Mouse (Mus musculus) hindbrain, embryonic 14.5 days (tissue): ENCODE results near the gene Adamts13. TPM values are rescaled to one million over a fixed set of nuclear protein-coding genes. Genes with fewer than 3 reads are reported as not detected.

Experiments
- ATAC-seq: fragments of 200-750 bp; cut with Nextera tagmentation; 2 replicates; pipeline ENCODE4 v1.8.0; 2017; ENCODE audit warnings: moderate number of reproducible peaks, mild to moderate bottlenecking, moderate TSS enrichment, moderate library complexity; ENCODE audit not compliant: low FRiP score
- DNase-seq: peaks from one replicate; pipeline ENCODE4 v3.0.0-alpha.2; 2015; ENCODE audit warnings: low spot score
- H3K27ac ChIP-seq: fragments of 300-500 bp; sonication (generic); 2 replicates; pipeline ENCODE4 v1.5.1; 2014; ENCODE audit warnings: mild to moderate bottlenecking, moderate library complexity
- H3K27me3 ChIP-seq: fragments of 300-500 bp; sonication (generic); 2 replicates; pipeline ENCODE4 v1.6.1; 2014; ENCODE audit warnings: mild to moderate bottlenecking, low read length, mixed read lengths; ENCODE audit not compliant: control insufficient read depth, insufficient read depth
- H3K36me3 ChIP-seq: fragments of 300-500 bp; sonication (generic); replicated peaks from 2 replicates; pipeline ENCODE4 v1.6.1; 2014; ENCODE audit not compliant: control insufficient read depth, insufficient read depth
- H3K4me1 ChIP-seq: fragments of 300-500 bp; sonication (generic); replicated peaks from 2 replicates; pipeline ENCODE4 v1.6.1; 2014; ENCODE audit warnings: antibody characterized with exemption, low read length, mixed read lengths; ENCODE audit not compliant: control insufficient read depth, insufficient read depth
- H3K4me2 ChIP-seq: fragments of 300-500 bp; sonication (generic); replicated peaks from 2 replicates; pipeline ENCODE4 v1.6.1; 2014; ENCODE audit warnings: mild to moderate bottlenecking, moderate library complexity
- H3K4me3 ChIP-seq: fragments of 300-500 bp; sonication (generic); replicated peaks from 2 replicates; pipeline ENCODE4 v1.5.1; 2014; ENCODE audit warnings: mild to moderate bottlenecking, low read length
- H3K9ac ChIP-seq: fragments of 300-500 bp; sonication (generic); 2 replicates; pipeline ENCODE4 v1.6.1; 2014
- H3K9me3 ChIP-seq: fragments of 300-500 bp; sonication (generic); 2 replicates; pipeline ENCODE4 v1.6.1; 2016; ENCODE audit warnings: low read length; ENCODE audit not compliant: control insufficient read depth
- WGBS: fragments of 180-500 bp; shearing (Covaris S2); extraction: QIAGEN DNeasy Blood & Tissue Kit; methylation state at CpG from one replicate; pipeline ENCODE4 v1.1.7; 2014; 5-methylcytosine and 5-hydroxymethylcytosine counted together
- polyA plus RNA-seq: library from polyadenylated mRNA; unstranded; fragments of >200 nt; fragmentation: Nextera tagmentation; extraction: Ambion mirVana; gene quantifications from 2 replicates; pipeline ENCODE4 v1.2.1, GENCODE M21; 2014

Gene Adamts13
- polyA plus RNA-seq, 1 experiment from 2014 or later: 0.11 TPM

DNA sequence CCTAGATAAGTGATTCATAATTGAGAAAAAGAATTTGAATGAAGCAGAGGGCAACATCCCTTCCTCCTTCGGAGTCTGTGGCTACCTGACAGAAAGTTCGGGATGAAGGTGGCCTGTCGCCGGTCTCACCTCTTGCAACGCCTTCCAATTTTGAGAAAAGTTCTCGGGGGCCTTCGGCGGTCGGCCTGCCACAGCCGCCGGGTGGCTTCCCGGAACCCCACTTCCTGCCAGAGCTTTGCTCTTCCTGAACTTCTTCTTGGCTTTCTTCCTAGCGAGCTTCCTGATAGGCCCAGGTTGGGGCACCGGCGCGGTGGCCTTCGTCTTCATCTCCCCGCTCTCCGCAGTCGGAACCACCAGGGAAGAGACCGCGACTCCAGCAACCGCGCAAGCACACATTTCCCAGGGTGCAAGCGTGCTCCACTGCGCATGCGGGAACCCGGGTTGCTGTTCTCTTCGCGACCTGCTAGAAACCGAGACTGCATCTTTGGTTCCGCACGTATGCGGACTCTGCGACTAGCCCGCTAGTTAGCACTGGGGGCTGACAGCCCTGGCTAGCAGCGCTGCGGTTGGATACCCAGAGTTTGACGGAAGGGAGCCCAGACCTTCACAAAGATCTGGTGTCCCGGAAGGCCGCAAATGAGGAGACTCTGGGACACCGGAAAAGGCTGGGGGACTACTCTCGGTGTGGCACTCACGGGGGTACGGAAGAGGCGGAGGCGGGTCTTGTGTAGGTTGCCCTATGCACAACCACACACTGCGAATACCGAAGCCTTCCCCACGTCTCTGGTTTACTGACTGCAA lies 9.1 kb upstream of the Adamts13 start, which contains the start of gene Rexo4:
TSS of gene Rexo4 (minus strand) at position 464 of the 801 bp plus-strand sequence.
- H3K27me3 ChIP-seq: no peaks in the 10 kb centered on the region
- peaks cover 16% of the 10 kb centered on the region for H3K4me1 ChIP-seq
- H3K36me3 ChIP-seq: peaks cover 21% of the 10 kb centered on the region
- H3K9ac ChIP-seq: peak within 1 kb of the TSS; percentile 93
- H3K9me3 ChIP-seq: no peaks in the 10 kb centered on the region
- DNase-seq (peak; percentile 98), ATAC-seq (peak; percentile 98)
- WGBS: under 1% methylated on average over 50 of the region's 50 CpGs
- H3K4me3 ChIP-seq: peak within 1 kb of the TSS; percentile 84
- peak within 1 kb of the TSS; percentile 95 for H3K4me2 ChIP-seq
- peak within 1 kb of the TSS; percentile 96 for H3K27ac ChIP-seq

DNA sequence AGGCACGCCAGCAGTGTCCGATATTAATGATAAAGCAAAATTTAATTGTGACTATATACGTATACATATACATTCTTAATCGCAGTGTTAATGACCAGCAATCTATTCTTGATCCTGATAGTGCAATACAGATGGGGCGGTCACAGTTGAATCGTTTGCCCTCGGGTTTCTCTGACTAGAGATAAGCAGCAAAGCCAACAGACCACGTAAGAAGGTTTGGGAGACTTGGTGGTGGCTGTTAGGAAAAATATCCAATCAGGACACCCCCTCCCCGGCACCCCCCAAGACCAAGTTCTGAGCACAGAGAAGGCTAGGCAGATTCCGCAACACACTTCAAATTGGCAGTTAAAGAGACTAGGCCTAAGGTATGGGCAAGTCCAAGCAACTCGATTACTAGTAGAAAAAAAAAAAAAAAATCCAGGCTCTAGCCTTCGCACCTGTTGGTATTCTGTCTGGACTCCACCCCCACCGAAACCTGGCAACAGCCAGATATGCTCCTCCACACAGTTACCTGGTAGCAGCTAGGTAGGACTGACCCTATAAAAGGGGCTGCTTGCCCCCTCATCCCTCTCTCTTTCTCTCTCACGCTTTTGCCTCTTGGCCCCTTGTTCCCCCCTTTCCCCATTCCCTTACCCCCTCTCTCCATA lies 8.4 kb upstream of the Adamts13 start:
- Histone ChIP-seq H3K27me3 (no peaks in the 10 kb centered on the region), H3K36me3 (peaks cover 16% of the 10 kb centered on the region), H3K9ac (peak overlapping the region; percentile 93), H3K4me2 (peak overlapping the region; percentile 95), H3K9me3 (no peaks in the 10 kb centered on the region), H3K27ac (peak overlapping the region; percentile 96), H3K4me3 (peak overlapping the region; percentile 84), H3K4me1 (peaks cover 16% of the 10 kb centered on the region)
- WGBS: 18% methylated on average over 14 of the region's 14 CpGs
- DNase-seq (no peak), ATAC-seq (no peak; the same call in 1 of the 2 replicates)

DNA sequence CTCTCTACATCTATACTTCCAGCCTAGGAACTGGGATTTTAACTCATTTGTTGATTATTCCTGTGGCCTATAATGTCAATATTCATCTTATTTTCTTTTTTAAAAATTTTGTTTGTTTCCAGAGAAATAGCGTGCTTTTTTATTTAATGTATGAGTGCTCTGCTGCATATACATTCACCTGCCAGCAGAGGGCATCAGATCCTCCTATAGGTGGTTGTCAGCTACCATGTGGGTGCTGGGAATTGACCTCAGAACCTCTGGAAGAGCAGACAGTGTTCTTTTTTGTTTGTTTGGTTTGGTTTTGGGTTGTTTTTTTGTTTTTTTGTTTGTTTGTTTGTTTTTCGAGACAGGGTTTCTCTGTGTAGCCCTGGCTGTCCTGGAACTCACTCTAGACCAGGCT lies 6.0 kb upstream of the Adamts13 start:
- no peaks in the 10 kb centered on the region for H3K27me3 ChIP-seq
- H3K9ac ChIP-seq: no peak overlapping the region
- no peak for ATAC-seq
- H3K4me2 ChIP-seq: no peak overlapping the region
- H3K9me3 ChIP-seq: no peaks in the 10 kb centered on the region
- H3K27ac ChIP-seq: no peak overlapping the region
- WGBS: 72% methylated on average over 2 of the region's 2 CpGs
- H3K4me1 ChIP-seq: peaks cover 16% of the 10 kb centered on the region
- peaks cover 1% of the 10 kb centered on the region for H3K36me3 ChIP-seq
- no peak for DNase-seq
- H3K4me3 ChIP-seq: no peak overlapping the region

DNA sequence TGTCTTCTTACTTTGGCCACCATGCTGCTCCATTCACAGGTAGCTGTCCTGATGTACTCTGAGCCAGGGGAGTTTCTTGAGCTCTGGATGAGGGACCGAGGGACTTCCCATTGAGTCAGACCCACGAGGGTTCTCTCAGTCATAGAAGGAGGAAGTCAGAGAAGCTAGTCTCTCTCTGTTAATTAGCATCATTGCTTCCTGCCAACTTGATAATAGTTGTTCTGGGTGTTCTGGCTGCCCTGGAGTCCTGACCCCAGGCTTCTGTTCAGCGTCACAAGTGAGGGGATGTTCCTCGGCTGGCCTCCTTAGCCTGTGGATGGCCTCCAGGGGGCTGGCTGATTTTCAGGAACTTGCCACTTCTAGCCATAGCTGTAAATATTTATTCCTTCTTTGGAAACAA lies 744 bp downstream of the Adamts13 start:
- no peak overlapping the region for H3K9ac ChIP-seq
- H3K4me3 ChIP-seq: no peak overlapping the region
- ATAC-seq (no peak), DNase-seq (no peak)
- H3K27ac ChIP-seq: no peak overlapping the region
- H3K9me3 ChIP-seq: no peaks in the 10 kb centered on the region
- no peaks in the 10 kb centered on the region for H3K36me3 ChIP-seq
- H3K4me2 ChIP-seq: no peak overlapping the region
- no peaks in the 10 kb centered on the region for H3K27me3 ChIP-seq
- H3K4me1 ChIP-seq: no peaks in the 10 kb centered on the region
- 65% methylated on average over 4 of the region's 4 CpGs for WGBS

DNA sequence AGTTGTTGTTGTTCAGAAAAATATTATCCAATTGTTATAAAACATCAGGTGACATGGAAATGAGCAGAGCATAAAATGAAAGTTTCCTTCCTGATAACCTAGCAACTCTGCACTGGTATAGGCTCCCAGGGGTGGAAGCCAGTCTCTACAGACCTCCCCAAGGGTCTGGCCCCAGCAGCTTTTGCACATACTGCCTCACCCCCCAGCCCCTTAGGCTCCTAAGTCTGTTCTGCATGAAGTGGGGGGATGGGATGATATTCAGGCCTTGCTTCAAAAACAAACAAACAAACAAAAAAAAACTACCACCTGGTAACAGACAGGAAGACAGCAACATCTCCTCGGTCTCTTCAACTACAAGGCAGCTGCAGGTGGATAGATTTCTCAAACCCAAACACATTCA lies 7.1 kb downstream of the Adamts13 start:
- WGBS: 84% methylated on average over 1 of the region's 1 CpGs
- ATAC-seq: no peak

DNA sequence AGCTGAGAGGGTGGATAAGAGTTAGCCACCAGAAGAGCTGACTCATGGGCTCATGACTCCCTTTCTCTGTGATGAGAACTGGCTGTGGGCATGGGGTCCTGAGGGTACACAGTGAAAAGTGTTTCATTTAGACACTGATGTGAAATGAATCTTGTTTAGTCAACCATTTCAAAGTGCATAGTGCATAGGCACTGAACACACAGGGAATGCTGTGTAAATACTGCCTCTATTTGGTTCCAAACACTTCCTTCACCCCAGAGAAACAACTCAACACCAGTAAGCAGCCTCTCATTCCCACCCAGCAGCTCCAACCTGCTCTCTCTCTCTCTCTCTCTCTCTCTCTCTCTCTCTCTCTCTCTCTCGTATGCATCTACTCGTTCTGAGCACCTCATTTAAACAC lies 11.0 kb downstream of the Adamts13 start:
- no peak for ATAC-seq
- no peaks in the 10 kb centered on the region for H3K36me3 ChIP-seq
- no peaks in the 10 kb centered on the region for H3K27me3 ChIP-seq
- no peak for DNase-seq
- H3K27ac ChIP-seq: no peak overlapping the region
- WGBS: 92% methylated on average over 2 of the region's 2 CpGs
- H3K4me3 ChIP-seq: no peak overlapping the region
- no peaks in the 10 kb centered on the region for H3K4me1 ChIP-seq
- H3K4me2 ChIP-seq: no peak overlapping the region
- no peak overlapping the region for H3K9ac ChIP-seq
- H3K9me3 ChIP-seq: no peaks in the 10 kb centered on the region

More for the DNA sequence above, 7.1 kb downstream of the Adamts13 start:
- Histone ChIP-seq H3K4me1 (no peaks in the 10 kb centered on the region), H3K36me3 (no peaks in the 10 kb centered on the region), H3K9me3 (no peaks in the 10 kb centered on the region), H3K27ac (no peak overlapping the region), H3K9ac (no peak overlapping the region), H3K4me2 (no peak overlapping the region), H3K27me3 (no peaks in the 10 kb centered on the region), H3K4me3 (no peak overlapping the region)
- no peak for DNase-seq

DNA sequence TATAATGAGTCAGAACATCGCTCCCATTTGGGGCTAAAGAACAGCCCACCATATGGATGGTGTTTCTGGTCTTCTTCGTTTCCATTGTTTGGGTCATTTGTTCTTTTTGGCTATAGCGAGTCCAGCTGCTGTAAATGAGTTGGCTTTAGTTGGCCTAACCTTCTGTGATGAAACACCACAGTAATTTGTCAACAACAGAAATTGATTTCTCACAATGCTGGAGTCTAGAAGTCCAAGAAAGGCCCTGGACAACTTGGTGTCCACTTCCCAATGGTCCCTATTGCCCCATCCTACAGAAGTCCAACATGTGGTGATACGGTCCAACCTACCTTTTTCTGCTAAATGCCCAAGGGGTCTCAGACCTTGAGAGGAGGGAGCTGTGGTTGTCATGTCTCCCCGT lies 11.4 kb downstream of the Adamts13 start:
- H3K4me2 ChIP-seq: no peak overlapping the region
- H3K27me3 ChIP-seq: no peaks in the 10 kb centered on the region
- no peak overlapping the region for H3K9ac ChIP-seq
- no peaks in the 10 kb centered on the region for H3K4me1 ChIP-seq
- H3K9me3 ChIP-seq: no peaks in the 10 kb centered on the region
- WGBS: 91% methylated on average over 5 of the region's 5 CpGs
- ATAC-seq (no peak), DNase-seq (no peak)
- no peaks in the 10 kb centered on the region for H3K36me3 ChIP-seq
- H3K27ac ChIP-seq: no peak overlapping the region
- no peak overlapping the region for H3K4me3 ChIP-seq

DNA sequence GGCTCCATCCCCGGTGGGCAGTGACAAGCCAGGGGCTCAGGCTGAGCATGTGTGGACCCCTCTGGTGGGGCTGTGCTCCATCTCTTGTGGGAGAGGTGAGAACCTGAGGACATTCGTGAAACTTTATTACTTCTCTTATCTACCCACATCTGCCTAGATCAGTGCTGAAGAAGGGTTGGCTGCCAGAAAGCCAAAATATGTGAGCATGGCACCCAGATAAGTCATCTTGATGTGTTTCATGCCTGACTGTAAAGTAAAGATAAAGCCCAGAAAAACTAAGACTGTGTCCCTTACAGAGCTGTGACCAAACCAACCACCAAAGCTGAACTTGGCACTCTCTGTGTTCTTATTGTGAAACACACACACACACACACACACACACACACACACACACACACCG lies 20.7 kb downstream of the Adamts13 start:
- no peak for ATAC-seq
- 85% methylated on average over 3 of the region's 3 CpGs for WGBS
- no peaks in the 10 kb centered on the region for H3K27me3 ChIP-seq
- H3K4me3 ChIP-seq: no peak overlapping the region
- H3K9me3 ChIP-seq: no peaks in the 10 kb centered on the region
- DNase-seq: no peak
- no peak overlapping the region for H3K27ac ChIP-seq
- no peak overlapping the region for H3K4me2 ChIP-seq
- H3K4me1 ChIP-seq: no peaks in the 10 kb centered on the region
- no peak overlapping the region for H3K9ac ChIP-seq
- H3K36me3 ChIP-seq: no peaks in the 10 kb centered on the region

DNA sequence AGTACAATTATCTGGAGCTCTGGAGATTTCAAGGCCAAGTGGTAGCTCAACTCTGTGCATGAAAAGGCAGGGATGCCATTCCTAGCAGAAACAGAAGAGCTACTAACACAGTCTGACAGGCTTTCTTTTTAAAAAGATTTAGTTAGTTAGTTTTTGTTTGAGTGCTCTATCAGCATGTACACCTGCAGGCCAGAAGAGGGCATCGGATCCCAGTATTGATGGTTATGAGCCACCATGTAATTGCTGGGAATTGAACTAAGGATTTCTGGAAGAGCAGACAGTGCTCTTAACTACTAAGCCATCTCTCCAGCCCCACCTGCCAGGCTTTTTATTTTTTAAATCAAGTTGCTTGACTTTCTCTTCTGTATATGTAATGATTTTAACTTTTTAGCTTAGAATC lies 24.3 kb downstream of the Adamts13 start:
- Histone ChIP-seq H3K4me2 (no peak overlapping the region), H3K4me1 (no peaks in the 10 kb centered on the region), H3K27me3 (no peaks in the 10 kb centered on the region), H3K36me3 (no peaks in the 10 kb centered on the region), H3K4me3 (no peak overlapping the region), H3K27ac (no peak overlapping the region), H3K9ac (no peak overlapping the region), H3K9me3 (no peaks in the 10 kb centered on the region)
- WGBS: 74% methylated on average over 1 of the region's 1 CpGs
- no peak for DNase-seq
- no peak for ATAC-seq
